Mouse (Mus musculus): ENCODE results near the gene Grin2b.

DNA sequence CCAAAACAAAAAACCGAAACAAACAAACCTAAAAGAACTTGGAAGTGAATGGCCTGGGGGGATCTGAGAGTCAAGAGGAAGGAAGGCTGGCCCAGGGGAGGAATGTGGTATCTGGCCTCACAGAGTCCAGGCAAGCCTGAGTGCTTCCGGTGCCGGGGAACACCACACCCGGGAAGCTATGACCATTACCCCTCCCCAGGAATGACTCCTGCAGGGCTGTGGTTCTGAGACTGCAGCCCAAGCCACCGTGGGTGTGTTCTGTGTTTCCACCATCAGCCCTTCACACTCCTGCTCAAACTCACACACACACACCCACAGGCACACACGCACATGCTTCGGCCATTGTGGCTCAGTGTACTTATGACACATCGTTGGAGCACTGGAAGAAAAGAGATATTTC lies 459.6 kb downstream of the Grin2b start:
- TF ChIP-seq TAL1 (IDR thresholded peaks at IDR 0.05; ENCODE audit: low read length) (no peak), GATA1 (IDR thresholded peaks at IDR 0.05; ENCODE audit: low read length) (no peak)

Data from erythroblast, embryonic 14.5 days (primary cell).